Mouse (Mus musculus): ENCODE measurements around the gene Kcne2. TPM values are rescaled to one million over a fixed set of nuclear protein-coding genes. Genes with fewer than 3 reads are reported as not detected.
A peak's percentile ranks its signal among the peaks of the same experiment; 100 is the strongest.

Gene Kcne2
- polyA plus RNA-seq, 1 experiment from 2014 or later: 5.3 TPM

DNA sequence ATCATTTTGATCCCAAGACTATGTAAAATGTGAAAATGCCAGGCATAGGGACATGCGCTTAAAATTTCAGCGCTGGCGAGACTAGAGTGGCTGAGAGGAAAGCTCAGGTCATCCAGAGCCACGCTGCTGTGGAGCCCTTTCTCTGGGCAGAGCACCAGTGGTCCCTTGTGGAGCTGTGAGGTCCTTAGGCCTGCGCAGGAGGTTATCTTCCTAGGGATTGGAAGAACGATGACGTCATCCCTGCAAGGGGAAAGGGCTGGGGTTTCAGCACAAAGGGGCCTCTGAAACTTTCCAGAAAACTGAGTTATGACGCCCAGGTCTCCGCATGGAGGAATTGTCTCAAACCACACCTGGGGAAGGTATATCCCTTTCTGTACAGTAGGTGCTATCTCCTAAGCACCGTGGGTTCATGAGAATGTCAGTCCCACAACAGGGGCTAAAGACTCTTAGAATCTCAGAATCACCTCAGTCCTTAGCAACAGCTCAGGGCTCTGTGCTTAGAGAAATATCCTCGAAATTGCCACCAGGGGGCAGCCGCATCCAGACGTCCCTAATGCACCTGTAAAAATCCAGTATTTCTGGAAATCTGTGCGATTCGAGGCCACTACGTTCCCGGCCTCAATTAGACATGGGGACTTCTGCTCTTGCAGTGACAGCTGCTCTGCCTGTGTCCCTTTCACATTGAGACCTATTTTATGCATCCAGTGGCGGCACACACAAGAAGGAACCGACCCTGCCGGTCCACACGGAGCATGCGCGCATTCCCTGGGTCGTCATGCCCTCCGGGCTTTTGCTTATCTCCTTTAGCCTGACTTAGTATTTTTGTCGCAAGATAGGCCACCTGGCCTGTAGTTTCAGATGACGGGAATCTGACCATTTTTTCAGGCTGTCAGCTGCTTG, 48.7 kb downstream of the Kcne2 start:
- Histone ChIP-seq H3K4me1 (replicated peaks) (peaks cover 17% of the 10 kb centered on the region), H3K9ac (replicated peaks) (no peak overlapping the region; the same call in 1 of the 2 replicates), H3K4me2 (replicated peaks) (peak overlapping the region; percentile 57), H3K4me3 (replicated peaks) (peak overlapping the region; percentile 33), H3K9me3 (no peaks in the 10 kb centered on the region), H3K27ac (no peak overlapping the region), H3K27me3 (0 out of 2 replicates have a peak, but pooled peaks cover 3% of the 10 kb centered on the region), H3K36me3 (no peaks in the 10 kb centered on the region)
- 26% methylated on average over 27 of the region's 27 CpGs for WGBS
- peak; percentile 80 for ATAC-seq

GRCm38 (mm10) chr16:92345177-92345576, 53.0 kb downstream of the Kcne2 start:
- WGBS: 68% methylated on average over 11 of the region's 11 CpGs
- no peak overlapping the region for H3K9ac ChIP-seq (replicated peaks)
- ATAC-seq: no peak
- H3K4me2 ChIP-seq (replicated peaks): no peak overlapping the region
- no peaks in the 10 kb centered on the region for H3K27me3 ChIP-seq
- H3K27ac ChIP-seq: no peak overlapping the region
- H3K4me1 ChIP-seq (replicated peaks): peaks cover 19% of the 10 kb centered on the region
- no peaks in the 10 kb centered on the region for H3K36me3 ChIP-seq
- no peak overlapping the region for H3K4me3 ChIP-seq (replicated peaks)
- no peaks in the 10 kb centered on the region for H3K9me3 ChIP-seq

DNA sequence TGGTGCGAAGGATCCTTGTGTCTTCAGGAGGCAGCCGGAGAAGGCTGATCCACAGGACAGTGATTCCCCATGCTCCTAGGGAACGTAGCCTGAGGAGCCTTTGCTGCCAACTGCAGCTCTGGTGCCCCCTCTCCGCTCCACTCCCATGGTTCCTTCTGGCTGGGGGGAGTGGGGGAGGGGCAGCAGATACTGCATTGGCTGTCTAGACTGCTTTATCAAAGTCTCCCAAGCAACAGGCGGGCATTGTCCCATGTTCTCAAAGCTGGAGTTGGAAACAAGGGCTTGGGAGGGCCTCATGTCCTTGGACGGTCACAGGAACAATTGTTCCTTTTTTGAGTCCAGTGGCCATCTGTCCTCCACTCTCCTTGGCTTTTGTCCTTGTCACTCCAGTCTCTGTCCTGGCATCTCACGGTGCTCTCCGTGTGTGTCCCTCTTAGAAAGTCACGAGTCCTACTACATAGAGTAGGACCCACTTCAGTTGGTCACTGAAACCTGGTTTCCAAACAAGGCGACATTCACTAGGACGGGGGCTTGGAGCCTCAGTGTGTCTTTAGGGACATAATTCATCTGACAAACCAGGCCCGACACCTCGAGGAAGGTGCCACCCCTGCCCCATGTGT, 54.2 kb downstream of the Kcne2 start:
- Histone ChIP-seq H3K4me3 (replicated peaks) (no peak overlapping the region), H3K27ac (no peak overlapping the region), H3K9ac (replicated peaks) (no peak overlapping the region), H3K4me1 (replicated peaks) (peaks cover 8% of the 10 kb centered on the region), H3K27me3 (no peaks in the 10 kb centered on the region), H3K36me3 (no peaks in the 10 kb centered on the region), H3K4me2 (replicated peaks) (no peak overlapping the region), H3K9me3 (no peaks in the 10 kb centered on the region)
- no peak for ATAC-seq
- 55% methylated on average over 13 of the region's 13 CpGs for WGBS

Other genes starting within 250 kb of the Kcne2 start
- gene Mrps6, start 234.1 kb upstream of the Kcne2 start, polyA plus RNA-seq (2015; fragmentation: Nextera tagmentation; extraction: Ambion mirVana): 149 and 153 TPM in 2 replicates
- 0.49 and 0.54 TPM in 2 replicates for gene Gm49711, start 234.1 kb upstream of the Kcne2 start, polyA plus RNA-seq (2015; fragmentation: Nextera tagmentation; extraction: Ambion mirVana)
- 16.3 and 16.8 TPM in 2 replicates for gene Slc5a3, start 234.1 kb upstream of the Kcne2 start, polyA plus RNA-seq (2015; fragmentation: Nextera tagmentation; extraction: Ambion mirVana)
- 94.2 and 109 TPM in 2 replicates for gene Smim11, start 8.9 kb downstream of the Kcne2 start, polyA plus RNA-seq (2015; fragmentation: Nextera tagmentation; extraction: Ambion mirVana)
- gene Fam243, start 29.1 kb downstream of the Kcne2 start, polyA plus RNA-seq (2015; fragmentation: Nextera tagmentation; extraction: Ambion mirVana): not detected in 2 replicates
- gene Kcne1, start 67.1 kb downstream of the Kcne2 start, polyA plus RNA-seq (2015; fragmentation: Nextera tagmentation; extraction: Ambion mirVana): 0.12 TPM in 1 of 2 replicates, not detected in the other
- 46.8 and 47.4 TPM in 2 replicates for gene Rcan1, start 178.5 kb downstream of the Kcne2 start, polyA plus RNA-seq (2015; fragmentation: Nextera tagmentation; extraction: Ambion mirVana)
- 1.2 and 3.1 TPM in 2 replicates for gene Clic6, start 193.3 kb downstream of the Kcne2 start, polyA plus RNA-seq (2015; fragmentation: Nextera tagmentation; extraction: Ambion mirVana)